Mouse (Mus musculus) brown adipose tissue, adult 24 weeks (tissue): ENCODE measurements around the gene Muc16. TPM values are rescaled to one million over a fixed set of nuclear protein-coding genes. Genes with fewer than 3 reads are reported as not detected.

Source experiments
- polyA plus RNA-seq: library from polyadenylated mRNA; stranded (reverse); fragments of >200 nt; gene quantifications from 2 replicates; pipeline ENCODE4 v1.2.4, GENCODE M21; 2012; ENCODE audit not compliant: missing spikeins, insufficient read depth, insufficient read length

The Muc16 gene
- polyA plus RNA-seq, 1 experiment: not detected

Other genes with a start within 250 kb of the Muc16 start
- not detected in 2 replicates for gene Mbd3l2, start 243.9 kb downstream of the Muc16 start, polyA plus RNA-seq
- gene Zfp558, start 196.3 kb downstream of the Muc16 start, polyA plus RNA-seq: 0.54 and 1.0 TPM in 2 replicates
- not detected in 2 replicates for gene Mbd3l1, start 196.2 kb downstream of the Muc16 start, polyA plus RNA-seq
- not detected in 2 replicates for gene Olfr24, start 89.5 kb upstream of the Muc16 start, polyA plus RNA-seq
- gene Olfr828, start 145.0 kb upstream of the Muc16 start, polyA plus RNA-seq: not detected in 2 replicates
- not detected in 2 replicates for gene Olfr829, start 180.4 kb upstream of the Muc16 start, polyA plus RNA-seq
- not detected in 2 replicates for gene Olfr830, start 200.2 kb upstream of the Muc16 start, polyA plus RNA-seq